Mouse (Mus musculus): ENCODE measurements around the gene Olfr1006.

DNA sequence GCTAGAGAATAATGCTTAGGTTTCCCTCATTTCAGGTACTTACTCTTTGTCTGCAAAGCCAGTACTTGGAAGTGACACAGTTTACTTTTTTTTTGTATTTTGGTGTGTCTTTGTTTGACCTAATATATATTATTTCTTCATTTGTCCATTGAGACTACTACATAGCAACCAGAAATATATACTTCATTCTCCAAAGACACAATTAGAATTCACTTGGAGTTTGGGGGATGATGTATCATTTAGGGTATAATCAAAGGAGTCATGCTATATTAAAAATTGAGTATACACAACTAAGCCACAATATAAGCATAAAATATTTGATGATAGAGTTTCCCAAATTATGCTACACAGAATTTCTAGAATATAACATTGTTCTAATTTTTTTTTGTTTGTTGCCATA is at the start of gene Olfr1006:
- no peak for TF ChIP-seq CTCF (IDR thresholded peaks at IDR 0.05; ENCODE audit: borderline replicate concordance, insufficient read depth, low read length)
- TF ChIP-seq POLR2A (IDR thresholded peaks at IDR 0.05; ENCODE audit: low read depth, low read length): no peak
